Mouse (Mus musculus) myocyte (in vitro differentiated cells): ENCODE results near the gene Tmem100. TPM values are rescaled to one million over a fixed set of nuclear protein-coding genes. Genes with fewer than 3 reads are reported as not detected.

Source experiments
- H3K27me3 ChIP-seq: one replicate; pipeline ENCODE4 v1.6.1; 2011; ENCODE audit not compliant: control insufficient read depth, insufficient read depth, insufficient read length
- H3K36me3 ChIP-seq: one replicate; pipeline ENCODE4 v1.6.1; 2011; ENCODE audit not compliant: control insufficient read depth, insufficient read depth
- H3K4me2 ChIP-seq: one replicate; pipeline ENCODE4 v1.6.1; 2011; ENCODE audit warnings: low read depth, control low read depth
- H3K4me3 ChIP-seq: one replicate; pipeline ENCODE4 v1.5.1; 2011; ENCODE audit warnings: mild to moderate bottlenecking, control low read depth, moderate library complexity
- H3K79me2 ChIP-seq: one replicate; pipeline ENCODE4 v1.6.1; 2011; ENCODE audit not compliant: control insufficient read depth, insufficient read depth
- H3ac ChIP-seq: one replicate; pipeline ENCODE4 v1.6.1; 2011; ENCODE audit not compliant: control insufficient read depth, insufficient read length
- CEBPB ChIP-seq: IDR thresholded peaks from 2 replicates; pipeline ENCODE4 v1.6.1; 2011; ENCODE audit warnings: mild to moderate bottlenecking, moderate library complexity; ENCODE audit not compliant: poor library complexity, insufficient read depth, severe bottlenecking
- E2F4 ChIP-seq: IDR thresholded peaks from one replicate; pipeline ENCODE4 v1.6.1; 2011; ENCODE audit warnings: mild to moderate bottlenecking, control low read depth, moderate library complexity; ENCODE audit not compliant: insufficient read depth
- MAX ChIP-seq: IDR thresholded peaks from one replicate; pipeline ENCODE4 v1.6.1; 2011; ENCODE audit warnings: low read depth, mild to moderate bottlenecking, control low read depth
- MYOD1 ChIP-seq, 3 experiments: IDR thresholded peaks; one replicate each; pipeline ENCODE4 v1.6.1; 2011; ENCODE audit warnings: control low read depth in 2 of 3, low read depth in 2 of 3, mild to moderate bottlenecking in 2 of 3, moderate library complexity in 1 of 3; ENCODE audit not compliant: insufficient read length in 2 of 3, control insufficient read depth in 1 of 3
- MYOG ChIP-seq, 3 experiments: IDR thresholded peaks; one replicate each; pipeline ENCODE4 v1.6.1; 2011; ENCODE audit warnings: control low read depth in 2 of 3, low read depth in 2 of 3, mild to moderate bottlenecking in 2 of 3; ENCODE audit not compliant: insufficient read length in 2 of 3, control insufficient read depth in 1 of 3, insufficient read depth in 1 of 3
- POLR2A ChIP-seq: IDR thresholded peaks from one replicate; pipeline ENCODE4 v1.6.1; 2011; ENCODE audit warnings: low read depth, mild to moderate bottlenecking, control low read depth, moderate library complexity; ENCODE audit not compliant: insufficient read length
- POLR2AphosphoS2 ChIP-seq: IDR thresholded peaks from one replicate; pipeline ENCODE4 v1.6.1; 2011; ENCODE audit warnings: low read depth, control low read depth; ENCODE audit not compliant: insufficient read length
- REST ChIP-seq: IDR thresholded peaks from one replicate; pipeline ENCODE4 v1.6.1; 2011; ENCODE audit warnings: mild to moderate bottlenecking, control low read depth, moderate library complexity; ENCODE audit not compliant: insufficient read depth, insufficient read length
- SRF ChIP-seq: IDR thresholded peaks from one replicate; pipeline ENCODE4 v1.6.1; 2011; ENCODE audit warnings: low read depth; ENCODE audit not compliant: control insufficient read depth, insufficient read length
- TCF12 ChIP-seq: IDR thresholded peaks from one replicate; pipeline ENCODE4 v1.6.1; 2011; ENCODE audit warnings: mild to moderate bottlenecking, control low read depth; ENCODE audit not compliant: poor library complexity, insufficient read depth, severe bottlenecking
- TCF3 ChIP-seq: IDR thresholded peaks from one replicate; pipeline ENCODE4 v1.6.1; 2011; ENCODE audit warnings: low read depth, control low read depth; ENCODE audit not compliant: insufficient read length
- USF1 ChIP-seq: IDR thresholded peaks from one replicate; pipeline ENCODE4 v1.6.1; 2011; ENCODE audit warnings: low read depth, mild to moderate bottlenecking, control low read depth, moderate library complexity
- polyA plus RNA-seq: library from polyadenylated mRNA; unstranded; fragments of >200 nt; fragmentation: generic; extraction: Trizol; gene quantifications from one replicate; pipeline ENCODE4 v1.2.1, GENCODE M21; 2012; ENCODE audit warnings: missing spikeins

Tmem100 gene
- polyA plus RNA-seq = not detected

- H3K79me2 ChIP-seq = no peaks in the 10 kb centered on the region
- H3K36me3 ChIP-seq = no peaks in the 10 kb centered on the region
- no peak within 1 kb of the TSS for H3ac ChIP-seq
- peak within 1 kb of the TSS; percentile 18 for H3K4me2 ChIP-seq
- no peak within 1 kb of the TSS for H3K4me3 ChIP-seq
- H3K27me3 ChIP-seq = no peaks in the 10 kb centered on the region
- TF ChIP-seq USF1 (no peak), REST (no peak), CEBPB (no peak), SRF (no peak), TCF12 (no peak), POLR2A (no peak), MYOG (IDR thresholded peaks at IDR 0.05; ENCODE audit: control insufficient read depth in 1 of 3, insufficient read depth in 1 of 3, insufficient read length in 2 of 3, low read depth in 2 of 3) (no peak), POLR2AphosphoS2 (no peak), TCF3 (no peak), MAX (no peak), E2F4 (no peak), MYOD1 (IDR thresholded peaks at IDR 0.05; ENCODE audit: control insufficient read depth in 1 of 3, insufficient read length in 2 of 3, low read depth in 2 of 3) (no peak)
Observed at GRCm38 (mm10) chr11:90029841-90030398, at the start of gene Tmem100. TSS of gene Tmem100 (plus strand) at chr11:90030348.

GRCm38 (mm10) chr11:89982918-89983317, 47.2 kb upstream of the Tmem100 start:
- Histone ChIP-seq H3K4me2 (no peak overlapping the region), H3K79me2 (no peaks in the 10 kb centered on the region), H3K4me3 (no peak overlapping the region), H3K27me3 (no peaks in the 10 kb centered on the region), H3ac (no peak overlapping the region), H3K36me3 (no peaks in the 10 kb centered on the region)
- TF ChIP-seq POLR2AphosphoS2 (no peak), MYOG (IDR thresholded peaks at IDR 0.05; ENCODE audit: control insufficient read depth in 1 of 3, insufficient read depth in 1 of 3, insufficient read length in 2 of 3, low read depth in 2 of 3) (no peak), USF1 (no peak), TCF3 (no peak), MYOD1 (IDR thresholded peaks at IDR 0.05; ENCODE audit: control insufficient read depth in 1 of 3, insufficient read length in 2 of 3, low read depth in 2 of 3) (no peak), MAX (no peak), REST (no peak), E2F4 (no peak), TCF12 (no peak), CEBPB (no peak), SRF (no peak), POLR2A (no peak)

GRCm38 (mm10) chr11:89984436-89984835, 45.7 kb upstream of the Tmem100 start:
- Histone ChIP-seq H3K79me2 (no peaks in the 10 kb centered on the region), H3K4me2 (no peak overlapping the region), H3K4me3 (no peak overlapping the region), H3K36me3 (no peaks in the 10 kb centered on the region), H3ac (no peak overlapping the region), H3K27me3 (no peaks in the 10 kb centered on the region)
- TF ChIP-seq USF1 = no peak
- TF ChIP-seq TCF12 = no peak
- no peak for TF ChIP-seq MYOD1 (IDR thresholded peaks at IDR 0.05; ENCODE audit: control insufficient read depth in 1 of 3, insufficient read length in 2 of 3, low read depth in 2 of 3)
- TF ChIP-seq REST = no peak
- TF ChIP-seq E2F4 = no peak
- TF ChIP-seq MAX = no peak
- TF ChIP-seq SRF = no peak
- no peak for TF ChIP-seq TCF3
- TF ChIP-seq CEBPB = no peak

- TF ChIP-seq MAX = no peak
- no peak overlapping the region for H3K4me2 ChIP-seq
- H3K36me3 ChIP-seq = no peaks in the 10 kb centered on the region
- H3K79me2 ChIP-seq = no peaks in the 10 kb centered on the region
- no peak overlapping the region for H3K4me3 ChIP-seq
- H3K27me3 ChIP-seq = no peaks in the 10 kb centered on the region
- no peak overlapping the region for H3ac ChIP-seq
Observed at GRCm38 (mm10) chr11:89985200-89986187, 44.7 kb upstream of the Tmem100 start.

GRCm38 (mm10) chr11:89986516-89986915, 43.6 kb upstream of the Tmem100 start:
- H3K79me2 ChIP-seq = no peaks in the 10 kb centered on the region
- no peak overlapping the region for H3K4me2 ChIP-seq

More at GRCm38 (mm10) chr11:89986516-89986915, 43.6 kb upstream of the Tmem100 start:
- no peak overlapping the region for H3ac ChIP-seq
- H3K36me3 ChIP-seq = no peaks in the 10 kb centered on the region
- H3K4me3 ChIP-seq = no peak overlapping the region
- H3K27me3 ChIP-seq = no peaks in the 10 kb centered on the region
- no peak for TF ChIP-seq MYOD1 (IDR thresholded peaks at IDR 0.05; ENCODE audit: control insufficient read depth in 1 of 3, insufficient read length in 2 of 3, low read depth in 2 of 3)
- TF ChIP-seq TCF12 = no peak
- TF ChIP-seq TCF3 = no peak
- TF ChIP-seq REST = no peak
- TF ChIP-seq E2F4 = no peak
- no peak for TF ChIP-seq USF1
- TF ChIP-seq MAX = no peak
- no peak for TF ChIP-seq SRF
- no peak for TF ChIP-seq CEBPB
- no peak for TF ChIP-seq POLR2A
- TF ChIP-seq MYOG (IDR thresholded peaks at IDR 0.05; ENCODE audit: control insufficient read depth in 1 of 3, insufficient read depth in 1 of 3, insufficient read length in 2 of 3, low read depth in 2 of 3) = no peak
- TF ChIP-seq POLR2AphosphoS2 = no peak
